Mouse (Mus musculus): ENCODE results near the gene Lao1.

The Lao1 gene

DNA sequence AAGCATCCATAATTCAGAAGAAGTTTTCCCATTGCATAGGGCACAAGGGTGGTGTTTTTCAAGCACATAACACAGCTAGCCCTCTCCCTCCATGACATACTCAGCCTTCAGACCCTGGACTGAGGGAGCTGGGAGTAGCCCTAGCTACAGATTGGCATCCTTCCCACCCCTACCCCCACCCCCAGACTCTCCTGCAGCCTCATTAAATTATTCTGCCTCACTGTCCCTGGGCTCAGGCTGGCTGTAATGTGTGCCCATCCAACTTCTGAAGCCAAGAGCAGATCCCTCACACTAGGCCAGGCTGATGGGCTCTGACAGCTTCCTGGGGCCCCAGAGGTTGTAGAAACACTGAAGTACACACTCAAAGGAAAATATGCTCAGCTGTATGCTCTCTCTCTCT, 53.6 kb downstream of the Lao1 start:
- DNase-seq (ENCODE audit: extremely low spot score), result no peak

DNA sequence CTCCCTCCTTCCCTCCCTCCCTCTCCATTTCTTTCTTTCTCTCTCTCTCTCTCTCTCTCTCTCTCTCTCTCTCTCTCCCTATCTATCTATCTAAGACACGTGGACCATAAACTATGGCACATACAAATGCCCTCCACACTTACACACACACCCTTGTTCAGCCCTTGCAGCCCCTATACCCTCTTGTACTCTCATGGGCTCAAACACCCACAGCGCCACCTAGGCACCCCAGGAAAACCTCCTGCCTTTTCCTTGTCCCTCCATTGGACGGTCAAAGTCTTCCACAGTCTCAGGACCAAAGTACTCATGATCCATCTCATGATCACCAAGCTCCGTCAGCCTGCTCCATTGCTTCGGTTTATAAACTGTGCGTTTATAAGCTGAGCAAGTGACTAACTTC, 54.2 kb downstream of the Lao1 start:
- DNase-seq (ENCODE audit: extremely low spot score), result no peak

DNA sequence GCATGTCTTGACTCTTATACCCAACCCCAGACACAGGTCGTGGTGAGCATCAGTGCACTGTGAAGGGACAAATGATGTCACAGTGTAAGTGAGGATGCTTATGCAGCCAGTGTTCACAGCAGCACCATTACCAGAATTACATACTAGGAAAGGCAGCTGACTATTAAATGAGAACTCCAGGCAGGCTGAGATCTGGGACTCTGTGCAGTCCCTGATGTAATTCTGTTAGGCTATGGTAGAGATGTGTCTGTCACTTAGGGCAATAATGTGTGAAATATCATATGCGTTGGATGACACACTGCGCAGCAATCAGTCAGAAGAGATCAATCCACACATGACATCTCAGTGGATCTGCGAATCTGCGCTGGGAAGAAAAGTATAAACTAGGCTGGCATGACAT, 55.7 kb downstream of the Lao1 start:
- no peak for DNase-seq (ENCODE audit: extremely low spot score)

Measured in embryo, embryonic 9.5 days (tissue).